Mouse (Mus musculus): ENCODE results near the gene Capn7.

Gene Capn7

DNA sequence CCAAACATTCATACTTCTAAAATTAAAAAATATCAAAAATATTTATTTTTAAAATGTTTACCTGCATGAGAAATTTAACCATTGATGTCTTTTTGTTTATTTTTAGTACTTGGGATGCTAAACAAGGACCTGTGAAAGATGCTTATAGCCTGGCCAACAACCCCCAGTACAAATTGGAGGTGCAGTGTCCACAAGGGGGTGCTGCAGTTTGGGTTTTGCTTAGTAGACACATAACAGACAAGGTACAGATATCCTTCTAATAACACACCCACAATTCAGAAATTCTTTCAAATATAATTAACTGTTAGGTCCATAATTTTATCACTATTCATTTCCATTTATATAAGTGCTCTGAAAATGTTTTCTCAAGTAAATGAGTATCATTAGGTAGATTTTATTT is 28.9 kb downstream of the Capn7 start:
- peak; percentile 87 for DNase-seq (ENCODE audit: low spot score)

DNA sequence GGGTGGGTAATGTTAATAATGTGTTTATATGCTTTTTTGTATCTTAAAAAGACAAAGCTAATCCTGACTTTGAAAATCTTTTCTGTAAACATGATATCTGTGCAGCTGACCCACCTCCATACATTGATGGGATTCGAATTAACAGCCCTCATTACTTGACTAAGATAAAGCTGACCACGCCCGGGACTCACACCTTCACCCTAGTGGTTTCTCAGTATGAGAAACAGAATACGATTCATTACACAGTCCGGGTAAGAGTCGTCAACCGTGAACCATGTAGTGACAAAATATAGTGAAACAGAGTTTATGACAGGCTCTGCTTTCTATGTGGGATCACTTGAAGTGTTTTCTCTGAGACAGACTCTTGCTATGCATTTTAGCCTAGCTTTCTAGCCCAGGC is 31.5 kb downstream of the Capn7 start:
- DNase-seq (ENCODE audit: low spot score): no peak

DNA sequence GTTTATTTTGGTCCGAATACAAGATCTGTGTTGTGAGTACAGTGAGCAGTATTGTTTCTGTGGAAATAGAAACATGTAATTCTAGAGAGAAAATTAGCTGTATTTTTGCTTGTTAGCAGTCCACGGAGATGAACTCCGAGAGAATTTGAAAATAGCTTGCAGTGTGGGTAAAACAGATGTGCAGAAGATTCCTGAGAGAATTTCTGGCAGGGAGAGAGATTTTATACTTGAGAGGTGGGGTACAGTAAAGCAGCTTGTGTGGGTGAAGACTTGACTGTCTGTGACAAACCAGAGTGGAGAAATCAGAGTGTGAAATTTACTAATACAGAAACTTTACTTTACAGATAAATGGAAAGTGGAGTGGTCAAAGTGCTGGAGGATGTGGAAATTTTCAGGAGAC is 32.9 kb downstream of the Capn7 start:
- no peak for DNase-seq (ENCODE audit: low spot score)

DNA sequence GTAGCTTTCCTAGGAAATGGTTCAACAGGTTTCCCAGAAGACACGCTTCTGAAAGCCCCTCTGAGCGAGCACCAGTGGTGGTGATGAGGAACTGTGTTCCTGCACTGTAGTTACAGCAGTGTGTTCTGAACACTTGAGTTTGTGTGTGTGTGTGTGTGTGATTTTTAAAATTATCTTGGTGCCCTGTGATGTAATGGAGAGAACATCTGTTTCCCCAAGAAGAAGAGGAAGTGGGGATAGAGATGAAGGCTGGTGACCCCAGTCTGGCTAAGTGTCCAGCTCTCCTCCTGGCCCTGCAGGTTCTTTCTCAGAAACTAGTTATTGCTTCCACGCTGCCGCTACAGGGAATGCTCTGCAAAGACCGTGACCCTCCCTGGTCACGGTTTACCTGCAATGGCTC is 38.0 kb downstream of the Capn7 start:
- no peak for DNase-seq (ENCODE audit: low spot score)

DNA sequence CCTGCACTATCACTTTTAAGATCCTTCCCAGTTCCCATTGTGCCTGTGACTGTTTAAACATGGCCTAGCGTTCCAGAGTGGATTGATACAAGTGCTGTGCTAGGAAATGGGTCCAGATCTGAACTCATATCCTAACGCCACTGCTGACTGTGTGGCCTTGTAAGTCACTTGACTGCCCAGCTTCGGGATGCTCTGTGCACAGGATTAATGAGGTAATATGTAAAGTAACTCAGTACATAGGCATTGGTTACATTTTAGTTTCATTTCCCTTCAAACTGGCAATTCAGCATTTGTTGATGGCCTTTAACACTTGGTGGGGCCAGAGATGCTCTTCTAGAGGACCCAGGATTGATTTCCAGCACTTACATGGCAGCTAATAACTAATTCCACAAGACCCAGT is 39.9 kb downstream of the Capn7 start:
- no peak for DNase-seq (ENCODE audit: low spot score)

DNA sequence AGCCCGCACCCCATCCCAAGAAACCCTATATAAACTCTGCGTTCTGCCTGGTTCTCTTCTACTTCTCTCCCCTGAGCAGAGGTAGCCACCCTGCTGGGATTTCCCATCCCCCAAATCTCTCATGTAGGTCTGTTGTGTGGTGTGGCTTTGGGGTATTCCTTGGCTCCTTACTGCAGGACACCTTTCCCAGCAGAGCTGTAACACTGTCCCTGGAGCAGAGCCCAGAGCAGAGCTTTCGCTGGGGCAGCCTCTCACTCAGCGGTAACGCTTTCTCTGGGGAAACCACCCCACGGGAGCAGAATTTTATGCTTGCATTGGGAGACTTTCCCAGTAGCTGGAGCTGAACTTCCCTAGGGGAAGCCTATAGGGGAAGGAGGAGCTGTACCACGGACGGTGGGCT is 45.8 kb downstream of the Capn7 start:
- DNase-seq (ENCODE audit: low spot score): no peak

DNA sequence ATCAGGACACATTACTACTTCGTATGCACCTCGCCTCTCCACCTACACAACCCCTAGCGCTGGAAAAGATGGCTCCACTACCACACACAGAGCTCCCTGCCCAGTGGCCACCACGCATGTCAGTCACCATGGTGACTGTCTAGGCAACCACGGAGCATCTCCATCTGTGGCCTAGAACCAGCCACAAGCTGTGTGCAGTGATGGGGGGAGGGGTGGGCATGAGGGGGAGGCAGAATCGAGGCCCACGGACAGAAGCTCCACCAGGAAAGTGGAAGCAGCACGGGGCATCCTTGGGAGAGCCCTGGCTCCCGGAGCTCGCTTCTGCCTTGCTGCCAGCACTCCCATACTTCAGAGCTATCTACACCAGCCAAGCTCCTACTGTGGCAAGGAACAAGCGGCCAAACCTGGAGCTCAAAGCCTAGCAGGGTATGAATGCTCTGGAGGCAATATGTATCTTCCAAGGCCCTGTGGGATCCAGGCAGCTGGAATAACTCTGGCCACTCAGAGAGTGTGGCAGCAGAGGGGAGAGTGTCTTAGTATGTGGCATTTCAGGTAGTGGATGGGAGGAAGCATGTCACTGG is 47.1 kb downstream of the Capn7 start:
- DNase-seq (ENCODE audit: low spot score): no peak

DNA sequence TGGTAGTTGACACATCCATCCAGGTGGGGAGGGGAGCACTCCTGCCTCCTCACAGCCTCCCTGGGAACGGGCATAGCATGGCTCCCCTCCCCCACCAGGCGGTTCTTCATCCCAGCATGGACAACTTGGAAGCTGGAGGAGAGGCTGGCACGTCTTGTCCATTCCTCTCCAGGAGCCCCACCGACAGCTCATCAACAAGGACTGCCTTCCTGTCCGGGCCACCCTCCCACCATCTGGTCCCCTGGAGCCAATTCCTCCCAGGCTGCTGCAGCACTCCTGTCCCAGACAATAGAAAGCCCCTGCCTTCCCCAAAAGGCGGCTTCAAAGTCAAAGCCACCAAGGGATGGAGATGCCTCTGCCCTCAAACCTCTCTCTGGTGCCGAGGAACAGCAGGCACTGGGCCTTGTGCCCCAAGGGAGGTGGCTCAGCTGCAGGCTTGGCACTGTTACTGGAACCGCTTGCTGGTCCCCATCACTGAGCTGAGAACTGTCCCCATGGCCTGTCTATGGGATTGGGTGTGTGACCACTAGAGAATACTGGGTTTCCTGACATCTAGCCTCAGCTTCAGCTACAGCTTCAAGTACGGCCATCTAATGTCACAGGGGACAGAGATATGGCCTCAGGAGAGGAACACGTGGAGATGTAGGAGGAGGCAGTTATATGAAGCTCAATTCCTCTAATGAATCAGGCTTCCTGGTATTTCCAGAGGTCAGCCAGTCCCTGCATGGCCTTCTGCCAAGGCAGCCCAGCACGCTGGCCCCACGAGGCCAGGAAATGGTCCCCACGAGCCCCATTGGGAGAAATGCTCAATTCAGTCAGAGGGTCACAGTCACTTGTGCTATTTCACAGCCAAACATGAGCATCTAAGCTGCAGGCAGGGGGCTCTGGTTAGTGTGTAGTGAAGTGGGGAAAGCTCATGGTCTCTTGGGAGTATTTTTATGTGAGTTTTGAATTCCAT is 48.2 kb downstream of the Capn7 start:
- DNase-seq (ENCODE audit: low spot score): no peak

DNA sequence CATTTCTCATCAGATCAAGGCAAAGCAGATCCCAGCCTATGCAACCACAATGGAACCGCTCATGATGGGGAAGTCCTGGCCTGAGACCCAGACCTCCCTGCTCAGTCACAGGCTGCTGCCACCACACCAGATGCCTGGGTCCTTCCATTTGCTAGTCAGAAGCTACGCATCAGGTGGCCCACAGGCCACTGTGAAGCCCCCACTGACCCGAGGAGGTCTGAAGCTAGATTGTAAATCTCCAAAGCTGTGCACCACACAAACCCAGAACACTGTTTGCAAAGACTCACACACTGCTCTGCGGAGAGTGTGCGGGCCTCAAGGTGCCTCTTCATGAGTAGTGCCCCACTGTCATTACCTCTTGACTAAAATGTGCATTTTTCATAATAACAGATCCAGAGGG is 49.0 kb downstream of the Capn7 start:
- no peak for DNase-seq (ENCODE audit: low spot score)

DNA sequence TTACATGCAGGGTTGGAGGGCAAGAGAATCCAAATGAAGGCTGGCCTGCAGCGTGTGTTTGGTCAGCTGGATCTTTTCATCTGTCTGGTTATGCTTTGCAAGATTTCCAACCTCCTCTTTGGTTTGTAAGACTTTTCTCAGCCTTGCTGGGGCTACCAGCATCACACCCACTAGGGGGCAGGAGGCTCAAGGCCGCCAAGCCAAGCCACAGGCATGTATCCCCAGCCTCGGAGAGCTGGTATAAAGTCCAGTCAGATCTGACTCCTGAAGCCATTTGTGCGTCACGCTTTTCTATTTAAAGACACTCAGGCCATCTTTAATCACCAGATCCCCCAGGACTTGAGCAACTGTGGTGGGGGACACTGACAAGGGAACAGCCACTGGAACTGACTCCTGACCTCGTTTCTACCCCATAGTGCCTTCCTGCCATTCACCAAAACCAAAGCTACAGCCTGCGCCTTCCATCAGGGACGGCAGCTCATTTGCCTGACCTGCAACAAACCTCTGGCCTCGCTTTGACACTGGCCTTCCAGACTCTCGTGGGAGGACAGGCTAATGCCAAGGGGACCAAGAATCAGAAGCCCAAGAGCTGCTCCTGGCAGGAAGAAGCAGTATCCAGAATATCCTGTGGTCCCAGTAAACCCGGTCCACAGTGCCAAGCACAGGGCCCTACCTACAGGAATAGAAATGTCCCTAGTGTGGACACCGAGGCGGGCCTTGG is 49.7 kb downstream of the Capn7 start:
- DNase-seq (ENCODE audit: low spot score): peak; percentile 86

DNA sequence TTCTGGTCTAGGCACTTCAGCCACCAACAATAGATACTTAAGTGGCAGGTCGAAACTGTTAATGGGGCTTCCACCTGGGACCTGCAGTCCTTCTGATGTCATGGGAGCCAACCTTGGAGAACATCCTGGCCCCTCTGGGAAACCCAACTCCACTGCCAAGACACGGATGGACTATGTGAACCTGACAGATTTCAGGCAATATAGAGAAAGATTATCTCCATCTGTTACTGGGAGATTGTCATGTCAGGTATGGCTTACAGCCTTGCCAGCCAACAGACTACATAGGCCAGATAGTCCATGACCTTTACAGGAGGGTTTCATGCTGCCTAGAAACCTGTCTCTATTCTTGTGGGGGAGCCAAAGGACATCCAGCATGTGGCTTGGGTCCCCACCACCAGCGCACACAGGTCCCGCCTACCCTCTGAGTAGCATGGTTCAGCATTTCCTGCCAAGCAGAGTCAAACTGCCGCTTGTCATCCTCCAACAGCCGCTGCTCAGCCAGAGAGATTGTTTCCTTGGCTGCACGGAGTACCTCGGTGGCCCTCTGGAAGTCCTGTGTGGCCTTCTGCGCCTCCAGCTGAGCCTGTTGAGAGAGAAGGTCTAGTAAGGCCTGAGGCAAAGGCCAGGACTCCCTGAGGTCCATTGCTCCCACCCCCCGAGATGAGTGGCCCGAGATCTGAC is 51.0 kb downstream of the Capn7 start:
- no peak for DNase-seq (ENCODE audit: low spot score)

DNA sequence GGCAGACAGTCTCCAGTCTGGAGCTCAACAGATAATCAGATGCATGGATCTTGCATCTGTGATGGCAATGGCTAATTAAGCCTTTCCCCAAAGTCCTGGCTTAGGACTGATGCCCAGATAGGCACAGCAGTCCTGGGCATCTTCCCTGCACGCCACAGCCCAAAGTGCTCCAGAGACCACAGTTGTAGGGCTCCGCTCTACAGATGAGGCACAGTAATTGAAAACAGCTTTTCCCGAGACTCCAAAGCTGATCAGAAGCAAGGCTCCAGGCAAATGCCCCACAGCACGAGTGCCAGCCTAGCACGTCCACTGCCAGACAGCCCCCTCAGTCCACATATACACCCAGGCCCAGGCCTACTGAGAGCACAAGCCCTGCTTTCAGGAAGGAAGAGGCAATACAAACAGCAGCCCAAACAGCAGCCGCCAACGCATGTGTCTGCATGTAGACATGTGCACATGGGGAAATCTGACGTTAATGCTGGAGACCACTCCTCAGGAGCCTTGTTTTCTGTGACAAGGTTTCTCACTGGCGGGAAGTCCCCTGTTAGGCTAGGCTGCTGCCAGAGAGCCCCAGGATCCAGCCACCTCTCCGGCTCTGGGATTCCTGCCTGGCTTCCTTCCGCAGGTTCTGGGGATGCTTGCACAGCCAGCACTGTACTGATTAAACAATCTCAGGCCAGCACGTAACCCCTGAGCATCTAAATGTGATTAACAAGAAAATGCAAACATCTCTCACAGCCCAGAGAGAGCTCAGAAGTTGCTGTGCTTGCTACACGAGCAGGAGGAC is 51.8 kb downstream of the Capn7 start:
- DNase-seq (ENCODE audit: low spot score): no peak

DNA sequence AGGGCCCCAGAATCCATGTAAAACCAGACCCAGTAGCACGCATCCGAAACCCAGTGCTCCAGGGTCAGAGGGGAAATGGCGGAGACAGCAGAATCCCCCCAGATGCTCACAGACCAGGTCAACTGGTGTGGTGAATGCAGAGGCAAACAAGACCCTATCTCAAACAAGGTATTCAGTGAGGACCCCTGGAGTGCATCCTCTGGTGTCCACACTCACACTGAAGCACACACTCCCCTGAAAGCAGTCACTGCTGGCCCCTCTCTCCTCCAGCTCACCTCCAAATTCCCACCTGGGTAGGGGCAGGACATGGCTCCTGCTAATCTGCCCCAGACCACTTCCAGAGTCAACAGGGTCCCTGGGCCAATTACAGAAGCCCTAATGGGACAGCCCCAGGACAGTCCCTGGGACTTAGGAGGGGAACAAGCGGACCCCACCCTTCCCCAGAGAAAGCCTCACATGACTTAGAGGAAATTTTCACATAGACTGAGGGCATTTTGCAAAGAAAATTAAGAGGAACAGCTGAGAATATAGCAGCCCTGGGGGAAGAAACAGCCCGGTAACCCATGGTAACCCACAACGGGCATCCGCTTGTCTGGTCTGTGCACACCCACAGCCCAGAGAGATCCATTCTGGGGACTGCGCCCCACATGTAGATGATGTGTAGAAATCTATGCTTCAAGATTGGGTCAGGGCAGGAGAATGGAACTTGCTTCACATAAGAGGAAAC is 53.1 kb downstream of the Capn7 start:
- no peak for DNase-seq (ENCODE audit: low spot score)

DNA sequence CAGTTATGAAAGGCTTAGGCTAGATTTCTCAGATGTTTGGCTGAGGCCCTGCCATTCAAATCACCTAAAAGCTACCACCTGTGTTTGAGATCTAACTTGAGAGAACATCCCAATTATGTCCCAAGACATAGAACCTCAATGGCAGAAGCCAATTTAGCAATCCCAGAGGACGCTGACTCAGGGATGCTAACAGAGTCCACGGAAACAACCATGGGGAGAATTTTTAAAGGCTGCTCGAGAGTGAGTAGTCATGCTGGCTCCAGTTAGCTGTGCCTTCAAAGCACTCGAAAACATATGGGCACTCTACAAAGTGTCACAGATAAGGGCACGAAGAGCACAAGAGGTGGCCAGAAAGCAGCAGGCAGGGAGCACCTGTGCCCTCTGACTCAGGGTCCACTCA is 55.9 kb downstream of the Capn7 start:
- DNase-seq (ENCODE audit: low spot score): no peak

DNA sequence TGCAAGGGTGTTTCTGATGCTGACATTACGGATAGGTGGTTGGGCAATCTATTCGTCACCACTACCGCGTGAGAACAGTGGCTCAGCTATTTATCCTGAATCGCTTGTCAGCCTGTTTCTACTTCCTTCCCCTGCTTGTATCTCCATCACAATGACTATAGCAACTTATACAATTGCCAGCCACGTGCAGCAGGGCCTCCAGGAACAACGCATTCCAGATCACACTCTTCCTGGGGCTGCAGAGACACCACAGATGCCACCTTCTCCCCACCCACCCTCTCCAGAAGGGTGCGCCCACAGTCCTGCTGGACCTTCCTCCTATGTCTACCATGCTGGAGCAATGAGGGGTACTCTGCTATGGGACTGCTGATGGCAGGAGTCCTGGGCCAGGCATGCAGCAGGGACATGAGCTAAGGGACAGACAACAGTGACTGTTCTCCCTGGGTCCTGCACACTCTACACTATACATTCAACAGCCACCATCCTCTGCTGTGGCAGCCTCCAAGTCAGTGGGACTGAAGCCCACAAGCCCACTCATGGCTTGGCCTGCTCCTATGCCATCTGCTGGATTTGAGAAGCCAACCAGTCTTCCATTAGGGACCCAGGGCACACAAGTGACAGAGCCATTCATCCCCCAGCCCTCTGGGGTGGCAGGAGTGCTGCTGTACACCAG is 56.6 kb downstream of the Capn7 start:
- DNase-seq (ENCODE audit: low spot score): no peak

DNA sequence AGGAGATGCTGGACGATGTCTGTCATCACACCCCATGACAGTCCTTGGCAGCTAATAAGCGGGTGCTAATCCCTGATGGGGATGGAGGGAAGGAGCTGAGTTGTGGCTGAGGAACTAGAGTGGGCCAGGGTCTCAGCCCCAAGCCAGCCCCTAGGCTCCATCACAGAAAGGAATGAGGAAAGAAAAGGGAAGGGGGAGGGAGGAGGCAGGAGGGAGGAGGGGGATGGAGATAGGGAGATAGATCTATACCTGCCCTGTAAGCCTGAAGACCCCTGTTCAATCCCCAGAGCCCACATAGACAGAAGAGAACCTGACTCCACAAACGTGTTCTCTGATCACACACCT is 57.1 kb downstream of the Capn7 start:
- DNase-seq (ENCODE audit: low spot score): no peak

DNA sequence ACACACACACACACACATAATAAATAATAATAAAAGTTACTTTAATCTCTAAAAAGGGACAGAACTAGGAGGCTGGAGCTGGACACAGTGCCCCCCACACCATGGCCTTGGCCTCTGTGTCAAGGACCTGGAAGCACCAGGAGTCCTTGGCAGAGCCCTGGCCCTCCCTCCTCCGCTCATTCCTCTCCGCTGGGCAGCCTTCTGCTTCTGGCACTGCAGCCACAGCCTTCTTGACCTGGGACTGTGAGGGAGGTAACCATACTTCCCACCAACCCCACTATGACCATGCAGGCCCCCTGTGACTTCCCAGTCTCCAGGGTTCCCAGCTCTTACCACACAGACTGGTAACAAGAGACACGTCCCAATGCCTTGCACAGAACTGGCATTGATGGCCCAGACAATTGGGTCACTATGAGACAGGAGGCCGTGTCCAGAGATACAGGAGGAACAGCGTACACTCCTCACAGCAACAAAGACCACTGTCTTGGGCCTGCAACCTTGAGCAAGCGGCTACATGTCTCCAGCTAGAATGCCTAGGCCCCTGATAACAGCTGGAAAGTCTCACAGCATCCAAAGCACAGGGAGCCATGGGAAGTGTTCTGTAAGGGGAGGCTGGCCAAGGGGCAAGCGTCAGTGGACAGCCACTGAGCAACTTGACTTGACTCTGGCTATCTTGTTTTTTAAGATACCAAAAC is 57.6 kb downstream of the Capn7 start:
- DNase-seq (ENCODE audit: low spot score): peak; percentile 86

DNA sequence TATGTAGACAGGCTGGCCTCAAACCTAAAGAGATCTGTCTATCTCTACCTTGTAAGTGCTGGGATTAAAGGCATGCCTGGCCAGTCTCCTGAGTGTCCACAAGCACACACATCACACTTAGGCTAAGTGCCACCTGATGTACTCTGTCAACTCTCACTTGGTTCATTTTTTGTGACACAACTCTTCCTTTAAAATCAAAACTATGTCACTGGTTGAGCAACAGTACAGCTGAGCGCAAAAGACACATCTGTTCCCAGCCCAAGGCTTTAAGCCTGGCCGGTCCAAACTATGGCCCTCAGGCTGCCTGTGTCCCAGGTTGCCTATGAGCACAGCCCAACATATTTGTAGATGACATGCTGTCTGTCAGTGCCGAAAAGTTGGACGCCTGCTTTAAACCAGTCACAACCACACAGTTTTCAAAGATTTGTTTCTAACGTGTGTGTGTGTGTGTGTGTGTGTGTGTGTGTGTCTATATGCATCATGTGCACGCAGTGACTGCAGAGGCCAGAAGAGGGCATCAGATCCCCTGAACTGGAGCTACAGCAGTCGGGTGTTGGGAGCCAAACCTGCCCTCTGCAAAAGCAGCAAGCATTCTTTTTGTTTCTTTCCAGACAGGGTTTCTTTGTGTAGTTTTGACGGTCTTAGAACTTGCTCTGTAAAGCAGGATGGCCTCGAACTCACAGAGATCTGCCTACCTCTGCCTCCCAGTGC is 58.5 kb downstream of the Capn7 start:
- no peak for DNase-seq (ENCODE audit: low spot score)

DNA sequence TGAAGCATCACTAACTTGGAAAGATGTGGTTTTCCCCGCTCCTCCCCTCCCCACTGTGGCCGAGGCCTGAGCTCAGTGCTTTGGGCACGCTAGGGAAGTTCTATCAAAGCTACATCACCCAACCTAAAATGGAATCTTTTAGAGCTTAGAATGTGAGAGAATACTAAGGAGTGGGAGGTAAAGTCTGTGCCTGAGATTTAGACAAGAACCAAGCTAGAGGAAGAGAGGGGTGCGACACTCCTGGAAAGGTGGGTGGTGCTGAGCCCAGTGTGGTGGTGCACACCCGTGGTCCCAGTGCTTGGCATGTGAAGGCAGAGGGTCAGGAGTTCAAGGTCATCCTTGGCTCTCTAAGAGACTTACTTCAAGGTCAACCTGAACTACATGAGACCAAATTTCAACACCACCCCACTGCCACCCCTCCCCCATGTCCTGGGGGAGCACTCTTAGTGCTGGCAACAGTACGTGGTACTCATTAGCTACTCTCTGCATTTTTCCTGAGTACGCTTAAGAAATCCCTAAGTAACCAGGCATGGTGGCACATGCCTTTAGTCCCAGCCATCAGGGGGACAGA is 59.3 kb downstream of the Capn7 start:
- peak; percentile 74 for DNase-seq (ENCODE audit: low spot score)

All from testis, postnatal 10 days (tissue).